Mouse (Mus musculus) gastrocnemius, postnatal 36 days (tissue): ENCODE measurements at regions not wholly inside any gene's neighbourhood (a gene's known extent, or its start where the extent isn't known, plus 50 kb on each side); places are given as distances from the start of the nearest gene placed in this dataset.
A peak's percentile ranks its signal among the peaks of the same experiment; 100 is the strongest.

Experiments used
- DNase-seq, 2 experiments: peaks; one replicate each; pipeline ENCODE4 v3.0.0; 2022
- intact Hi-C: fragments of 180-260 bp; cut with DNase I; formaldehyde crosslinking; loops from one replicate; pipeline ENCODE4 v1.15.1; 2025

- no peak for DNase-seq
- intact Hi-C loops = no loop called here
These were observed 184.0 kb upstream of the Cited2 start for GRCm38 (mm10) chr10:17538944-17539533.

- DNase-seq = no peak
- intact Hi-C loops = no loop called here
These were observed 182.3 kb upstream of the Cited2 start for GRCm38 (mm10) chr10:17540404-17541375.

- no peak for DNase-seq
- intact Hi-C loops = no loop called here
These were observed 180.7 kb upstream of the Cited2 start for GRCm38 (mm10) chr10:17542104-17542846.

GRCm38 (mm10) chr10:17542847-17543421 is 180.1 kb upstream of the Cited2 start:
- no peak for DNase-seq
- intact Hi-C loops = no loop called here

- DNase-seq = peak in 1 of 2 experiments; percentile 29
- intact Hi-C loops = no loop called here
These were observed 177.7 kb upstream of the Cited2 start for GRCm38 (mm10) chr10:17545291-17545690.

- intact Hi-C loops = no loop called here
- no peak for DNase-seq
These were observed 175.0 kb upstream of the Cited2 start for GRCm38 (mm10) chr10:17547986-17548385.

GRCm38 (mm10) chr10:17548629-17549580 is 174.1 kb upstream of the Cited2 start:
- intact Hi-C loops = no loop called here
- no peak for DNase-seq

GRCm38 (mm10) chr10:17549711-17550637 is 173.0 kb upstream of the Cited2 start:
- intact Hi-C loops = no loop called here
- DNase-seq = no peak

GRCm38 (mm10) chr10:17550638-17551013 is 172.4 kb upstream of the Cited2 start:
- intact Hi-C loops = no loop called here
- no peak for DNase-seq

GRCm38 (mm10) chr10:17551869-17552268 is 171.1 kb upstream of the Cited2 start:
- intact Hi-C loops = no loop called here
- no peak for DNase-seq

- no peak for DNase-seq
- intact Hi-C loops = no loop called here
These were observed 170.7 kb upstream of the Cited2 start for GRCm38 (mm10) chr10:17552277-17552676.

GRCm38 (mm10) chr10:17556391-17556790 is 166.6 kb upstream of the Cited2 start:
- intact Hi-C loops = no loop called here

GRCm38 (mm10) chr10:17559370-17559955 is 163.6 kb upstream of the Cited2 start:
- DNase-seq = no peak
- intact Hi-C loops = no loop called here

More at GRCm38 (mm10) chr10:17556391-17556790, 166.6 kb upstream of the Cited2 start:
- DNase-seq = no peak

GRCm38 (mm10) chr10:17559980-17560379 is 163.0 kb upstream of the Cited2 start:
- intact Hi-C loops = no loop called here
- DNase-seq = no peak

GRCm38 (mm10) chr10:17561466-17561865 is 161.6 kb upstream of the Cited2 start:
- no peak for DNase-seq
- intact Hi-C loops = no loop called here

- DNase-seq = no peak
- intact Hi-C loops = no loop called here
These were observed 161.0 kb upstream of the Cited2 start for GRCm38 (mm10) chr10:17561977-17562376.

- intact Hi-C loops = no loop called here
- no peak for DNase-seq
These were observed 160.3 kb upstream of the Cited2 start for GRCm38 (mm10) chr10:17562410-17563350.
